Mouse (Mus musculus): ENCODE results near the gene Gabbr1. TPM values are rescaled to one million over a fixed set of nuclear protein-coding genes. Genes with fewer than 3 reads are reported as not detected.

Gabbr1 gene
- polyA plus RNA-seq, 1 experiment from 2014 or later: 0.66 TPM

DNA sequence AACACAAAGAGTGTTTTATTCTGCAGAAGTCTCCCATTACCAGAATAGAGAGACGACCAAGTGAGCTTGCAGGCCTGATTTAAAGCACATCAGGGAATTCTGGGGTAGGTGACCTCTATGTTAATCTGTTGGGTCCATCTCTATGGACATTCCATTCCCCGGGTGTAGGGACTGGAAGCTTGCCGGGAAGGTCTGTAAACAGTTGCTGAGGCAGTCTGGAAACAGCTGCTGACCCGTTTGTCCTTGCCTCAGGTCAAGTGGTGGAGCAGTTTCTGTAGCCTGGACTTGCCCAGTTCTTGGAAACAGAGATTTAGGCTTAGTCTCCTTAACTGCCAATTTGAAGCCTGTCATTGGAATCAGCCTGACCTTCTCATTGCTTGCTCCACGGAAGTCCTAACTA, 34.4 kb downstream of the Gabbr1 start:
- no peak overlapping the region for H3K27ac ChIP-seq (replicated peaks)
- no peak for ATAC-seq (ENCODE audit: insufficient read depth)

DNA sequence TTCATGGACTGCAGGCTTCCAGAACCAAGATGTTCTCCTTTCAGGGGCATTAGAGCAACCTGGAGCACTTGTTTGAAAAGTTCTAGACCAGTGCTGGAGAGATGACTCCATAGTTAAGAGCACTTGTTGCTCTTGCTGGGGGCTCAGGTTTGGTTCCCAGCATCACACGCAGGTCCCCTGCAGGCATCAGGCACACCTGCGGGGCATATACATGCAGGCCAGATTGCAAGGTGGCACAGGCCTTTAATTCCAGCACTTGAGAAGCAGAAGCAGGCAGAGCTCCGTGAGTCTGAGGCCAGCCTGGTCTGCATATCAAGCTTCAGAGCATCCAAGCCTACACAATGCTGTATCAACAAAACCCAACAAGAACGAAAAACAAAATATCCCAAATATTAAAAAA, 35.9 kb downstream of the Gabbr1 start:
- no peak for ATAC-seq (ENCODE audit: insufficient read depth)
- Histone ChIP-seq H3K27ac (replicated peaks) (no peak overlapping the region), H3K4me2 (no peak overlapping the region), H3K4me3 (replicated peaks) (no peak overlapping the region), H3K4me1 (replicated peaks) (no peaks in the 10 kb centered on the region), H3K27me3 (no peaks in the 10 kb centered on the region), H3K9ac (no peak overlapping the region), H3K36me3 (replicated peaks) (no peaks in the 10 kb centered on the region), H3K9me3 (replicated peaks) (no peaks in the 10 kb centered on the region)
- 67% methylated on average over 4 of the region's 4 CpGs for WGBS (ENCODE audit: insufficient replicate concordance)

More for the DNA sequence above, 34.4 kb downstream of the Gabbr1 start:
- no peaks in the 10 kb centered on the region for H3K4me1 ChIP-seq (replicated peaks)
- H3K27me3 ChIP-seq: no peaks in the 10 kb centered on the region
- H3K4me3 ChIP-seq (replicated peaks): no peak overlapping the region
- no peaks in the 10 kb centered on the region for H3K36me3 ChIP-seq (replicated peaks)
- H3K9me3 ChIP-seq (replicated peaks): no peaks in the 10 kb centered on the region
- no peak overlapping the region for H3K4me2 ChIP-seq
- H3K9ac ChIP-seq: no peak overlapping the region
- 21% methylated on average over 5 of the region's 5 CpGs for WGBS (ENCODE audit: insufficient replicate concordance)

DNA sequence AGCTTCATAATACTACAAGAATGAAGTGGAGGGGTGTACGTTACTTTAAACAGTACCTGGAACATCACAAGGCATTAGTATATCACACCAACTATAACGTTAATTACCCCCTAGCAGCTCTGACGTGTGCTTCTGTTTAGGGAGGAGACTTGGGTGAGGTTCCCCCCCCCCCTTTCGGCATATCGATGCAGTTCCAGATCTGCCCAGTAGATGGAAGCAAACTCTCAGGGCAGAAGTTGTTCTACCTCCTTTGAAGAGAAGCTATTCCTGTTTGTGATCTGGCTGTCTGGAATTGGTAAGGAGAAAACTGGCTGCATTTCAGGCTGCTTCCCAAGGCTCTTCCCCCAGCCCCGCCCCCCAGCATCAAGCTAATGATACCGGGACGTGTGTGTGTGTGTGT, 37.6 kb downstream of the Gabbr1 start:
- no peaks in the 10 kb centered on the region for H3K27me3 ChIP-seq
- H3K36me3 ChIP-seq (replicated peaks): no peaks in the 10 kb centered on the region
- 4% methylated on average over 8 of the region's 8 CpGs for whole genome bisulfite sequencing (ENCODE audit: insufficient replicate concordance)
- no peak overlapping the region for H3K27ac ChIP-seq (replicated peaks)
- no peak overlapping the region for H3K4me3 ChIP-seq (replicated peaks)
- H3K9me3 ChIP-seq (replicated peaks): no peaks in the 10 kb centered on the region
- H3K9ac ChIP-seq: no peak overlapping the region
- no peaks in the 10 kb centered on the region for H3K4me1 ChIP-seq (replicated peaks)
- ATAC-seq (ENCODE audit: insufficient read depth): no peak
- H3K4me2 ChIP-seq: no peak overlapping the region

DNA sequence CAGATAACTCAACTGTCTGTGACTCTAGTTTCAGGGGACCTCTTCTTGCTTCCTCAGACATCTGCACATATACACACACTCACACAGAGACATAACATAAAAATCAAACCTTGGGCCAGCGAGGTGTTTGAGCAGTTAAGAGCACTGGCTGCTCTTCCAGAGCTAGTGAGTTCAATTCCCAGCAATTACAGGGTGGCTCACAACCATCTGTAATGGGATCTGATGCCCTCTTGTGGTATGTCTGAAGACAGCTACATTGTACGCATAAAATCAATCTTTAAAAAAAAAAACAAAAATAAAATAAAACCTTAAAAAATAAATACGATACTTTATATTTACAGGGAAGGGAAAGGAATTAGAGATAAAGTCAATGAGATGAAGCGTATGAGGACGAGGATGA, 38.9 kb downstream of the Gabbr1 start:
- no peak overlapping the region for H3K4me2 ChIP-seq
- H3K4me3 ChIP-seq (replicated peaks): no peak overlapping the region
- no peak for ATAC-seq (ENCODE audit: insufficient read depth)
- H3K27me3 ChIP-seq: no peaks in the 10 kb centered on the region
- H3K36me3 ChIP-seq (replicated peaks): no peaks in the 10 kb centered on the region
- no peak overlapping the region for H3K9ac ChIP-seq
- H3K4me1 ChIP-seq (replicated peaks): no peaks in the 10 kb centered on the region
- WGBS (ENCODE audit: insufficient replicate concordance): 46% methylated on average over 5 of the region's 5 CpGs
- no peak overlapping the region for H3K27ac ChIP-seq (replicated peaks)
- no peaks in the 10 kb centered on the region for H3K9me3 ChIP-seq (replicated peaks)

DNA sequence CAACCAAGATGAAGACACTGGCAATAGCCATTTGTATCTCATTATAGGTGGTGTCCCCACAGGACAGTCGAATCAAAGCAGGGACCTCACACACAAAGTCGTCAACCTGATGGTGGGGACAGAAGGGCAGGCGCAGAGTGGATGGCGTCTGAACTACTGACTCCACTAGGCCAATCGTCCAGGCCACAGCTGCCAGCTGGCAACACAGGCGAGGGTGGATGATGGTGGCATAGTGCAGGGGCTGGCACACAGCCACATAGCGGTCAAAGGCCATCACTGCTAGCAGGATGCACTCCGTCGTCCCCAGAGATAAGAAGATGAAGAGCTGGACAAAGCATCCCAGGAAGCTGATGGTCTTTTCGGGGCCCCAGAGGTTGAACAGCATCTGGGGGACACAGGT, 39.8 kb downstream of the Gabbr1 start:
- H3K4me2 ChIP-seq: no peak overlapping the region
- ATAC-seq (ENCODE audit: insufficient read depth): no peak
- H3K27me3 ChIP-seq: no peaks in the 10 kb centered on the region
- no peaks in the 10 kb centered on the region for H3K36me3 ChIP-seq (replicated peaks)
- 55% methylated on average over 10 of the region's 10 CpGs for WGBS (ENCODE audit: insufficient replicate concordance)
- H3K4me3 ChIP-seq (replicated peaks): no peak overlapping the region
- H3K4me1 ChIP-seq (replicated peaks): no peaks in the 10 kb centered on the region
- H3K9me3 ChIP-seq (replicated peaks): no peaks in the 10 kb centered on the region
- H3K27ac ChIP-seq (replicated peaks): no peak overlapping the region
- no peak overlapping the region for H3K9ac ChIP-seq

DNA sequence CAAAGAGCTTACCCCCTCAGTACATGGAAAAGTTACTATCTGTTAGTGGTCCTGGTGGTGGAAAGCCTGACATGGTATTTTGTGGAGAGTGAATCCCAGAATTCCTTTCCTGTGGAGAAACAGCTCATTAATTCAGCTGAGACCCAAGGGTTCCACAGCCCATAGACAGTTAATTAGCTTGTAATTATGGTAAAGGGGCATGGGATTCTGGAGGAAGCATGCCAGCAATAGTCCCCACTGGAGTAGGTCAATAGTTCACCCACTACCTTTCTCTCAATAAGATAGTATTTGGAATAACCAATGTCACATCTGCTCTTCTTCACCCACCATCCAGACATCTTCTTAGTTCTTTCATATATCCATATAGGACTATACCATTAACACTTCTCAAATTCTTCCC, 42.6 kb downstream of the Gabbr1 start, which contains the start of gene Olfr90:
TSS of gene Olfr90 (minus strand) at position 101 of the 400 bp plus-strand sequence.
- Histone ChIP-seq H3K4me2 (no peak within 1 kb of the TSS), H3K9me3 (replicated peaks) (no peaks in the 10 kb centered on the region), H3K4me3 (replicated peaks) (no peak within 1 kb of the TSS), H3K9ac (no peak within 1 kb of the TSS), H3K4me1 (replicated peaks) (no peaks in the 10 kb centered on the region), H3K27ac (replicated peaks) (no peak within 1 kb of the TSS), H3K36me3 (replicated peaks) (no peaks in the 10 kb centered on the region), H3K27me3 (no peaks in the 10 kb centered on the region)
- ATAC-seq (ENCODE audit: insufficient read depth): no peak

DNA sequence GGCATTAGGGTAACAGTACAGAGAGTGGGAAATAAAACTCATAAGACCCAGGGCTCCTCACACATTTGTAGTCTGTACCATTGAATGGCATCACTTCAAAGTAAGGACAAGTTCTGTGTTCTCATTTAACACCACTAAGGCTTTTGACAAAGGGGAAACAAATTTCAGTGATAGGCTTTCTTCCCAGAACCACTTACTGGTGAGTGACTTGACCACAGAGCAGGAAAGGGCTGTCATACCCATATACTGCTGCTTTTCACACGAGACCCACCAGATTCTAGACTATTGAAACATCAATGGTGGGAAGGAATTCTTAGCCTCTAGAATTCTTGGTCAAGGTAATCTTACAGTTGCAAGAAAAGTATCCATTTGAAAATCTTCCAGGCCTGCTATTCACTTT, 46.4 kb downstream of the Gabbr1 start:
- Histone ChIP-seq H3K4me3 (replicated peaks) (no peak overlapping the region), H3K36me3 (replicated peaks) (no peaks in the 10 kb centered on the region), H3K4me1 (replicated peaks) (no peaks in the 10 kb centered on the region), H3K27me3 (no peaks in the 10 kb centered on the region), H3K27ac (replicated peaks) (no peak overlapping the region), H3K9me3 (replicated peaks) (no peaks in the 10 kb centered on the region), H3K9ac (no peak overlapping the region), H3K4me2 (no peak overlapping the region)
- WGBS (ENCODE audit: insufficient replicate concordance): 5% methylated on average over 1 of the region's 1 CpGs
- ATAC-seq (ENCODE audit: insufficient read depth): no peak

DNA sequence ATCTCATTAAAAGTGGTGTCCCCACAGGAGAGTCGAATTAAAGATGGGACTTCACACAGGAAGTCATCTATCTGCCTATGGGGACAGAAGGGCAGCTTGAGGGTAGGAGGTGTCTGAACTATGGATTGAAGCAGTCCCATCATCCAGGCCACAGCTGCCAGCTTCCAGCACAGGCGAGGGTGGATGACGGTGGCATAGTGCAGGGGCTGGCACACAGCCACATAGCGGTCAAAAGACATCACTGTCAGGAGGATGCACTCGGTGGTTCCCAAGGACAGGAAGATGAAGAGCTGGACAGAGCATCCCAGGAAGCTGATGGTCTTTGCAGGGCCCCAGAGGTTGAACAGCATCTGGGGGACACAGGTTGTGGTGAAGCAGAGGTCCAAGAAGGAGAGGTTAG, 47.5 kb downstream of the Gabbr1 start:
- Histone ChIP-seq H3K4me1 (replicated peaks) (no peaks in the 10 kb centered on the region), H3K27me3 (no peaks in the 10 kb centered on the region), H3K36me3 (replicated peaks) (no peaks in the 10 kb centered on the region), H3K4me2 (no peak overlapping the region), H3K4me3 (replicated peaks) (no peak overlapping the region), H3K9ac (no peak overlapping the region), H3K27ac (replicated peaks) (no peak overlapping the region), H3K9me3 (replicated peaks) (no peaks in the 10 kb centered on the region)
- ATAC-seq (ENCODE audit: insufficient read depth): no peak
- 59% methylated on average over 5 of the region's 5 CpGs for WGBS (ENCODE audit: insufficient replicate concordance)

DNA sequence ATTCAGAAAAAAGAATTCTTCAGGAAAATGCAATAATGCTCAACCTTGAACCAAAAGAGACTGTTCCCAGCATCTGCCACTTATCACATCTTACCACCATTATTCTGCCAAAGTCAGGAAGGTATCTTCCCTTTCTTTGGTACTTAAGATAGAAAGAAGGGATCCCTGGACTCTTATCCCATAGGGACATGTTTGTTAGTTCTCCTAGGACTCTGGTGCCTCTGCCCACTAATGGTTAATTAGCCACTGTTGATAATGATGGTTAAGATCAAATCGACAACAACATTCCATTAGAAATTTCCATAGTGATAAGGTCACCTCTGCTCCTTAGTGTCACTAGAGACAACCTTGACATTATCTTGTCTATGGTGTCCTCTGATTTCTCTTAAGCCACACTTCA, 52.4 kb downstream of the Gabbr1 start, which contains the start of gene Olfr91:
TSS of gene Olfr91 (minus strand) at position 101 of the 400 bp plus-strand sequence.
- H3K4me2 ChIP-seq: no peak within 1 kb of the TSS
- ATAC-seq (ENCODE audit: insufficient read depth): no peak
- 49% methylated on average over 1 of the region's 1 CpGs for WGBS (ENCODE audit: insufficient replicate concordance)

DNA sequence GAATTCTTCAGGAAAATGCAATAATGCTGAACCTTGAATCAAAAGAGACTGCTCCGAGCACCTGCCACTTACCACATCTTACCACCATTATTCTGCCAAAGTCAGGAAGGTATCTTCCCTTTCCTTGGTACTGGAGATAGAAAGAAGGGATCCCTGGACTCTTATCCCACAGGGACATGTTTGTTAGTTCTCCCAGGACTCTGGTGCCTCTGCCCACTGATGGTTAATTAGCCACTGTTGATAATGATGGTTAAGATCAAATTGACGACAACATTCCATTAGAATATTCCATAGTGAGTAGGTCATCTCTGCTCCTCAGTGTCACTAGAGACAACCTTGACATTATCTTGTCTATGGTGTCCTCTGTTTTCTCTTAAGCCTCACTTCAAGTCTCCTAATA, 74.2 kb downstream of the Gabbr1 start, which contains the start of gene Olfr92:
TSS of gene Olfr92 (minus strand) at position 101 of the 400 bp plus-strand sequence.
- no peak within 1 kb of the TSS for H3K4me2 ChIP-seq
- ATAC-seq (ENCODE audit: insufficient read depth): no peak
- 51% methylated on average over 2 of the region's 2 CpGs for WGBS (ENCODE audit: insufficient replicate concordance)
- no peaks in the 10 kb centered on the region for H3K27me3 ChIP-seq
- H3K36me3 ChIP-seq (replicated peaks): no peaks in the 10 kb centered on the region
- no peak within 1 kb of the TSS for H3K9ac ChIP-seq
- no peak within 1 kb of the TSS for H3K4me3 ChIP-seq (replicated peaks)
- H3K27ac ChIP-seq (replicated peaks): no peak within 1 kb of the TSS
- H3K4me1 ChIP-seq (replicated peaks): no peaks in the 10 kb centered on the region
- no peaks in the 10 kb centered on the region for H3K9me3 ChIP-seq (replicated peaks)

More for the DNA sequence above, 52.4 kb downstream of the Gabbr1 start, which contains the start of gene Olfr91:
- H3K4me3 ChIP-seq (replicated peaks): no peak within 1 kb of the TSS
- no peaks in the 10 kb centered on the region for H3K27me3 ChIP-seq
- H3K9ac ChIP-seq: no peak within 1 kb of the TSS
- H3K36me3 ChIP-seq (replicated peaks): no peaks in the 10 kb centered on the region
- no peaks in the 10 kb centered on the region for H3K9me3 ChIP-seq (replicated peaks)
- no peak within 1 kb of the TSS for H3K27ac ChIP-seq (replicated peaks)
- no peaks in the 10 kb centered on the region for H3K4me1 ChIP-seq (replicated peaks)
